Mouse (Mus musculus) adipocyte (in vitro differentiated cells): ENCODE data around the gene Hist1h4n.
A peak's percentile ranks its signal among the peaks of the same experiment; 100 is the strongest.

Source experiments
- DNase-seq: peaks from one replicate; pipeline ENCODE4 v3.0.0-alpha.2; 2016; ENCODE audit warnings: low spot score

Hist1h4n gene

DNA sequence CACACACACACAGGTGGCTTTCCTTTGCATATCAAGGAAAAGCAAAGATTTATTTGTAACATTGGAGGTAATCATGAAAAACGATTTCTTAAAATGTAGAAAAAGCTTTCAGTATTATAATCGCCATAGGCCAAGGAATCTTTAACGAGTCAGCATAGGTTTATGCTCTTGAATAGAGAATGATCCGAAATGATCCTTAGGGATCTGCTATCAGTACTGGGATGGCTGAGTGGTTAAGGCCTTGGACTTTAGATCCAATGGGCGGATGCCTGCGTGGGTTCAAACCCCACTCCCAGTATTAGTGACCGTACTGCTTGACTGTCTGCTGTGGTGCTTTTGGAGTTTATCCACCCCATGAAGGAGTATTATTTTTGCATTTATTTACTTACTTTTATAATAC is 36.4 kb downstream of the Hist1h4n start:
- no peak for DNase-seq

GRCm38 (mm10) chr13:21790601-21791283 is 41.3 kb downstream of the Hist1h4n start:
- DNase-seq, result no peak

GRCm38 (mm10) chr13:21789925-21790324 is 42.1 kb downstream of the Hist1h4n start:
- no peak for DNase-seq

GRCm38 (mm10) chr13:21787760-21788593 is 44.0 kb downstream of the Hist1h4n start:
- DNase-seq, result no peak

DNA sequence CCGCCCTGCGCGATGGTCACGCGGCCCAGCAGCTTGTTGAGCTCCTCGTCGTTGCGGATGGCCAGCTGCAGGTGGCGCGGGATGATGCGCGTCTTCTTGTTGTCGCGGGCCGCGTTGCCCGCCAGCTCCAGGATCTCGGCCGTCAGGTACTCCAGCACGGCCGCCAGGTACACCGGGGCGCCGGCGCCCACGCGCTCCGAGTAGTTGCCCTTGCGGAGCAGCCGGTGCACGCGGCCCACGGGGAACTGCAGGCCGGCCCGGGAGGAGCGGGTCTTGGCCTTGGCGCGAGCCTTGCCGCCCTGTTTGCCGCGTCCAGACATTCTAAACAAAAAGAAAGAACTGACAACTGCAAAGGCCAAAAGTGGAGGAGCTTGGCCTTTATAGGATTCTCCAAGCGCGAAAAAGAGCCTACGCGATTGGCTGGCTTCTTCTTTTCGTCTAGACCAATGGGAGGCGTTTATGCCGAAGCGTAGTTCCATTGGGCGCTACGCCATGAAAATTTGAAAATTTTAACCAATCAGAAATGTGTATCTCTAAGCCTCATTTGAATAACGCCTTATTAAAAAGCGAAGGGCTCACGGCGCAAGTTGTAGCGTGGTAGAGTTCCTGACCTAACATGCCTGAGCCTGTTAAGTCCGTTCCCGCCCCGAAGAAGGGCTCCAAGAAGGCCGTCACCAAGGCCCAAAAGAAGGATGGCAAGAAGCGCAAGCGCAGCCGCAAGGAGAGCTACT is 44.9 kb downstream of the Hist1h4n start, which contains the start of the genes Hist1h2an and Hist1h2bp:
Gene Hist1h2an, minus strand, starts transcription at position 320 of the 731 bp plus-strand sequence.
Gene Hist1h2bp, plus strand, starts transcription at position 563 of the 731 bp plus-strand sequence.
- DNase-seq, result peak; percentile 98

- no peak for DNase-seq
Observed at GRCm38 (mm10) chr13:21786189-21786898, 45.7 kb downstream of the Hist1h4n start.

DNA sequence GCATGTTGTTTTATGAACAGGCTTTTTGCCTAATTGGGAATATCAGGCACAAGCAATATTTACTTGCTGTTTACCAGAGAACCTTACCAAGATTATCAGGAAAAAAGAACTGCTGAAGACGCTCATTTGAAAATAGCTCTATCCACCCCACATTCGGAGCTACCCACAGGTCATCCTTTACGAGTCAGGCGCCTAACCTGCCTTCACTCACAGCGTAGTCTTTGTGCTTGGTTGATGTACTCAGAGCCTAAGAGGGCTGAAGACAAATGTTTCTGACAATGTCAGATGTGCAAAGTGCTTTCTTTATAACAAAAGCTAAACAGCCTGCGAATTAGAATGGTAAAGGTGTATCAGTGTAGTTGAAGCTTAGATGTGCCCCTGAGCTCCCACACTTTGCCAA is 47.7 kb downstream of the Hist1h4n start:
- no peak for DNase-seq

DNA sequence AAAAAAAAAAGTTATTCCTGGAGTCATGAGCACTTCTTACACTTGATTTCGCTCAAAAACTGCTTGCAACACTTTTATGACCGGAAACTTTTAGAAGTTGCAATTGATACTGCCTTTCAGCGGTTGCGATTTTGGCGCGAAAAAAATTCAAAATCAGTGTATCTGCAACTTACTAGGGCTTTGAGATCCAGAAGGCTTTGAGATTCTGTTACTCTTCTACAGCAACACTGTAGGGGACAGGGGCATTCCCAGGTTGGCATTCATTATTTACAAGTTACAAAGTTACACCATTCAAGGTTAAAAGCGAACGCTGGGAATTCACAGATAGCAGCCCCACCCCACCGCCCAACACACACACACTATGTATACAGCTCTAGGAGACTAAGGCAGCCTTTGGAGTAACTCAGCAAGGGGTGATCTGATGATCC is 48.2 kb downstream of the Hist1h4n start:
- DNase-seq, result peak; percentile 54

GRCm38 (mm10) chr13:21783255-21783617 is 48.8 kb downstream of the Hist1h4n start, which contains the start of gene Hist1h3i:
Gene Hist1h3i (minus strand): TSS chr13:21783370.
- DNase-seq, result peak; percentile 86

- peak; percentile 41 for DNase-seq
Observed at GRCm38 (mm10) chr13:21782361-21783254, 49.4 kb downstream of the Hist1h4n start.
